Mouse (Mus musculus) right cerebral cortex, postnatal 36 days (tissue): Measurements from ENCODE around the gene Abcf3.

Experiments
- DNase-seq, 2 experiments: peaks; one replicate each; pipeline ENCODE4 v3.0.0; 2022; ENCODE audit warnings: low spot score in 2 of 2, mixed read lengths in 1 of 2

Gene Abcf3

DNA sequence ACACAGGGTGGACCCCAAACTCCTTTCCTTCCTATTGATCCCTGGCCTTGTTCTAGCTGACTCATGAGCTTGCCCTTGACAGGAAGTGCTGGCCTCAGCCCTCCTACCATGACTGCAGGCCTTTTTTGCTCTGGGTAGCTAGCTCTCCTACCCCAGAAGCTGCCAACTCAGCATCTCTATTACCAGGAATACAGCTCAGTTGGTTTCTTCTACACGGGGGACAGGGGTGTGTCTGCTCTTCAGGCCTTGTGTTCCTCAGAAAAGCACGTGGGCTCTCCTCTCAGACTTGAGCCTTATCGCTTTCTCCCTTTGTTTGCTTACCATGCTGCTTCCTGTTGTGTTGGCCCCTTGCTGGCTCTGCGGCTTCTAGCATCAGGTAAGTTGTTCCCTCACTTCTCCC is 7.9 kb upstream of the Abcf3 start:
- DNase-seq, result no peak

DNA sequence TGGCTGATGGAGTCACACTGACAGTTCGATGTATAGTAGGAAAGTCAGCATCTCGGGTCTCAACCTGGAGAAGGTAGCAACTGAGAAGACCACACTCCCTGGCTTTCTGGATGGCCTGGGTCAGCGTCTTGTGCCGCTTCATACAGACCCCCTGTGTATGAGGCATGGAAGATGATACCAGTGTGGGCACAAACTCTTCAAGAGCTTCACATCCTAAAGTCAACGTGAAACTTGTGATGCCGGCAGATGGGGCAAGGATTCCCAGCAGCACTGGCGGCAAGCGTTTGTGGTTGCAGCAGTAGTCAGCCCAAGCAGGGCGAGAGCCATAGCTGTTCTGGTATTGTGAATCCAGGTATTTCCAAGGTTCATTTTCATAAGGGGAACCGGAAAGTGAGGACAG is 2.7 kb upstream of the Abcf3 start:
- DNase-seq, result no peak

DNA sequence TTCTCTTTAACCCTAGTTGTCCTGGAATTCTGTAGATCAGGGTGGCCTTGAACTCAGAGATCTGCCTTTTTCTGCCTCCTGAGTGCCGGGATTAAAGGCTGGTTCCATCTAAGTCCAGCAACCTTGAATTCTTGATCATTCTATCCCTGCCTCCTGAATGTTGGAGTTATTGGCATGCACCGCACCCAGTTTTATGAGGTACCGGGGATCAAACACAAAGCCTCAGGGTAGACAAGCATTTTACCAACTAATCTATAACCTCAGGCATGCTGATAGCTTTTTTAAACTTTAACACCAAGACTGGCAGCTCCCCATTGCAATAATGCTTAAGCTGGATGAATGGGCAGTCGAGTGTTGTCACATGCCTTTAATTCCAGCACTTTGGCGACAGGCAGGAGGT is 954 bp upstream of the Abcf3 start:
- DNase-seq, result no peak

DNA sequence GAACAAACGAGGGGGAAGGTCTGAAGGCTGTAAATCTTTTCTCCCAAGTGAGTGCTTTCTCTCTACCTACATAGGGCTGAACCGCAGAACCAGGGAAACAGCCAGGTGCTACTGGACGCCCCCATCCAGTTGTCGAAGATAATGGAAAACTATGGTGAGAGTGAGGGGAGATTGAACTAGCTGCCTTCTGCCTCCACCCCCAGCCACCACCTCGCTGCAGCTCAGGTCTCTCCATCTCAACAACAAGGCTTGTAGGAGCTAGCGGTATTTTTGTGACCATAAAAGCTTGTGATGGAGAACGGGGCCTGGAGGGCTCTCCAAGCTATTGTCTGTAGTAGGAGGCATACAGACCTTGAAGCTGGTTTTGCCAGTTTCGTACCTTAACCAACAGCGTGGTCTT is 784 bp downstream of the Abcf3 start:
- no peak for DNase-seq

DNA sequence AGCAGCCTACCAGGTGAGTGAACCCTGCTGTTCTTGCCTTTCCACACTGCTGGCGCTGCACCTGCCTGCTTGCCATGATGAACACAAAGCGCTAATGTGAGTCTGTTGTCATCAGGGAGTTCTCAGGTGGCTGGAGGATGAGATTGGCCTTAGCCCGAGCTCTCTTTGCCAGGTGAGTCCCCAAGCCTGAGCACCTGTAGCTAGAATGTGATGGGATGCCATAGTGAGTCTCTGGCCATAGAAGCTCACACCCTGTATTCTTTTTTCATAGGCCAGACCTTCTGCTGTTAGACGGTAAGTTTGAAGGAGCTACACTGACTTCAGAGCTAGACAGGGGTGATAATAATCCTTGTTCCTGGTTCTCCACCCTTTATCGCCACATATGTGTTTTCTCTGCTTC is 3.3 kb downstream of the Abcf3 start:
- DNase-seq, result no peak

DNA sequence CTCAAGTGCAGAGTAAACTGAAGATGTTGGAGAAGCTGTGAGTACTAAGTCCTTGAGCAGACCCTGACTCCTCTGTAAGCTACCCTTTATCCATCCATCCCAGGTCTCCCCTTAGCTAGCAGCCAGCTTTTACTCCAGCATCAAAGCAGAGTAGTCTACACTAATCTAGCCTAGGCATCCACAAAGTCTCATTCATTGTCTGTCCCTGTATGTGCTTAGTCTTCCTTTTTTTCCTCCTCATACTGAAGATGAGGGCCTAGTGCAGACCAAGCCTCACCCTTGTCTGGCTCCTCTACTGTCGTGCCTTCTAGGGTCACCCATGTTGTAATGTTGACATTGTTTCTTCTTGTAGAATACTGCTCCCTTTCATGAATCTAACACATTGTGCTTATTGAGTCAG is 4.2 kb downstream of the Abcf3 start:
- DNase-seq, result no peak

DNA sequence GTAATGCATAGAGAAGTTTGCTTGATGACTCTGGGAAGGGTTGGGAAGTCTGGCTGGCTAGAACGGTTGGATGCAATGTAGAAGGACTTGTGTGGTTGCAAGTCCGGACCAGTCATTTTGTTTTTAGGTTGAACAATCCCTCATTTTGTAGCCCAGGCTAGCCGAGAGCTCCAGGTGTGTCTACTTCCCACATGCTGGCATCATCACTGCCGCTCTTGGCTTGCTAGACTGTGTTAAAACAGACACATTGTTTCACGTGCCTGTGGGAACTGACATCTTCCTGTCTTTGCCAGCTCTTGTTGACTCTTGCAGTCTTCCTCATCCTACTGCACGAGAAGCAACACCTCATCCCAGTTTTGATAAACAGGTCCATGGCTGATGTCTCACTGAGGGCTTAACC is 6.6 kb downstream of the Abcf3 start:
- no peak for DNase-seq

DNA sequence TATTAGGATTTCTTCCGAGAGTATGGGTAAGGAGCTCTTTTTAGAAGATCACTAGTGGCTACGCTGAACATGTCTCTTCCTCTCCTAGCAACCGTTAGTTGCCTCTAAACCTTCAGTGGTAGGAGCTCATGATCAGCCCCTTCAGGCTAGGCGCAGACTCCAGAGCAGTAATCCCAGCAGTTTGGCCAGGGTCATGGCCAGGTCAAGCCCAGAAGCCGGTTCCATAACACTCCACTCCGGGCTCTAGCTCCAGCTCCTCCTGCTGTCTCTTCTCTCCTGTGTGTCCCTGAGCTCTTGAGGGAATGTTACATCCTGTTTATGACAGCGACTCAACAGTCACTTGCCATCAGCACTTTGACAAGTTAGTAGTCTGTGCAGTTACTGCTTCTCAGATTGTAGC is 9.0 kb downstream of the Abcf3 start:
- no peak for DNase-seq

DNA sequence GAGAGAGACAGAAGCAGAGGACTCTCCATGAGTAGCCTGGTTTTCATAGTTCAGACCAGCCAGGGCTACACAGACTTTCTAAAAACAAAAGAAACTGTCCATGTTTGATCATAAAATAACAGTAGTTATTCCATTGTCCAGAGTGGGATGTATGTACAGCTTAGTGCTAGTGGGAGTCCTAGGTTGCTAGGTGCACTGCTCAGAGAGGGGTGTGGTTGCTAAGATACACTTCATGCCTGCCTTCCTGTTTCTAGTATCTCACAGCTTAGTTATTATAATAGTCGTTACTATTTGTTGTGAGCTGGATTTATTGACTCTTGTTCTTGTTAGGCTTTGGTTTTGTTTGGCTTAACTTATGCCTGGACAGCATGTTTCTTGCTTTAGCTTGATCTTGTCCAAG is 16.7 kb downstream of the Abcf3 start:
- no peak for DNase-seq

DNA sequence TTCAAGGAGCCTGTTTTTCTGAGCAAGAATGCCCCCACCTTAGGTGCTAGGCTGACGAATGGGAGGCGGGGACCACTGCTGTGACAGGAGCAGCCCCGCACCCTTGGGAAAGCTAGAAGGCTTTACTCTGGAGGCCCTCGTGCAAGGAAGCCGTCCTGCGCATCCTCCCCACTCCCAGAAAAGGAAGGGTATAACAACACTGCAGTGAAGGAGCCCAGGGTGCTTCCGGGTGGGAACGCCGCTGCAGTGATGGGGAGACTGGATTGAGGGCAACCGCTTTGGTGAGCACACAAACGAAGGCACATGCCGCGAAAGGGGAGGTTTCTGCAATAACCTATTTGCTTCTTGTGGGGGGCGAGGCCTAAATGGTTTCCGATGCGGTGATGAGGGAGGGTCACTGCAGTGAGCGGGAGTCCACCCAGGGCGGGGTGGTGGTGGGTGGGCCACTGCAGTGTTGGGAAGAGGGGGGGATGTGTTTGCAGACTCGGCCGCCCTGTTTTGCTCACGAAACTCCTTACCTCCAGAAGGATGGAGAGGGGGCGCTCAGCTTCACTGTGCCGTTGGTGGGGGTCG is 41.1 kb downstream of the Abcf3 start, which contains the start of gene Vwa5b2:
TSS of gene Vwa5b2 (plus strand) at position 106 of the 573 bp plus-strand sequence.
- DNase-seq, result peak in 1 of 2 experiments; percentile 20

DNA sequence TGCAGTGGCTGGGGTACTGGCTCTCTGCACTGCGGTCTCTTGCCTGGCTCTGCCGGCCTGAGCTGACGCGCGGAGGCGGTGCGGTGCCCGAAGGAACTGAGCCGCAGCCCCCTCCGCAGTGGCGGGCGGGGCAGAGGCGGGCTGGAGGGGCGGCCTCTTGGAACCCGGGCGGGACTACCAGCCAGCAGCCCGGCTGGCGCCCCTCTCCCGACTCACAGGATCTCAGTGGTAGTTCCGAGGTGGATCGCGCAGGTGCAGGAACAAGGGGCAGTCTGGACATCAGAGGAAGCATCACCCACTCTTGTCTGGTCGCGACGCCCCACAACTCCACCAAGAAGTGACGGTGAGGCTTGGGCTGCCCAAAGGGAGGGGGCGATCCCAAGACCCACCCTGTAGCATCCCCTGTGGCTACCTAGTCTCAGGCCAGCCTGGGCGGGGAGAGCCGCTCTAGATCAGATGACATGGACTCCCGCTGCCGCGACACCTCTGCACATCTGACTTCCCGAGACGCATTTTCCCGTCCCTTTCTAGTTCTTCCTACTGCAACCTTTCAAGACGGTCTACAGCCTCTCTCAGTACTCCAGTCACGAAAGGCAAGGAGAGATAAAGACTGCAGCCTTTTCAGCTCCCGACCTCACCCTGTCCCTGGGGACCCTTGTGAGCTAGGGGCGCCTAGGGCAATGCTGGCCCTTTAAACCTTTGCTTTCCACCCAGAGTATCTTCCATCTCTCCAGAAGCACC is 41.7 kb downstream of the Abcf3 start:
- peak; percentile 45 to 52 for DNase-seq

DNA sequence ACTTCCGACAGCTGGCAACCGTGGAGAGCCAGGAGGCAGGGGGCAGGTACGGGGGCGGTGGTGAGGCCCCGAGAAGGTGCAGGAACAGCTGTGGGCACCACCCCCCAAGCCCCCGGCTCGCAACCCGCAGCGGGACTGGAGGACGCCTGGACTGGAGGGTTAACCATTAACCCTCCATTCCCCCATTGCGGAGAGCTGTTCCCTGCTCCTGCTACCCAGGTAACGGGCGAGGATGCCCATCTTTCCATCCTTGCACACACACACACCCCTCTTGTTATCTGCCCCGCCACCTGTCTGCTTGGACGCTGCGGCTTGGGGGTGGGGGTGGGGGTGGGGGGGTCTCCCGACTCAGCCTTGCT is 42.3 kb downstream of the Abcf3 start:
- DNase-seq, result no peak

DNA sequence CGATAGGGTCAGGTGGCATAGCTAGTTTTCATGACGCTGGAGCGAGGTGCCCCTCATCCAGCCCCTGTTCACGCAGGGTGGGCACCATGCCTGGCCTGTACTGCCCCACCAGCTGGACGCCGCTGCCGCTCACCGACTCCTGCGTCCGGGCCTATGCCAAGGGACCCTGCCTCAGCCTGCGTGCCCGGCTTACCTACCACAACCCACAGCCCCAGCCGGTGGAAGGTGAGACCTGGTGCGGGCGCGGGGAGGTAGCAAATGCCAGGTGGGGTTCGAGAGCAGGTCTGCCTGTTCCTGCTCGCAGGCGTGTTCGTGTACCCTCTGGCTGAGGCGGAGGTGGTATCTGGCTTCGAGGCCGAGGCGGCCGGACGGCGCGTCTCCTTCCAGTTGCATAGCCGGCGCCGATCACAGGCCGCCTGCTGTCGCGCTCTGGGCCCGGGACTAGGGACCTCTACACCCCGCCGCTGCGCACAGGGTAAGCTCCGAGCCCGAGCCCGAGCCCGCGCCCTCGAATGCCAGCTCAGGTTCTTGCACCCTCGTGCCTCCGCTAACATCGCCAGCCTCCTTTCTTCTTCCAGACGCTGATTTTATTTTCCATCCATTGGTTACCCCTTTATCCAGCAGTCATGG is 42.8 kb downstream of the Abcf3 start:
- DNase-seq, result no peak

DNA sequence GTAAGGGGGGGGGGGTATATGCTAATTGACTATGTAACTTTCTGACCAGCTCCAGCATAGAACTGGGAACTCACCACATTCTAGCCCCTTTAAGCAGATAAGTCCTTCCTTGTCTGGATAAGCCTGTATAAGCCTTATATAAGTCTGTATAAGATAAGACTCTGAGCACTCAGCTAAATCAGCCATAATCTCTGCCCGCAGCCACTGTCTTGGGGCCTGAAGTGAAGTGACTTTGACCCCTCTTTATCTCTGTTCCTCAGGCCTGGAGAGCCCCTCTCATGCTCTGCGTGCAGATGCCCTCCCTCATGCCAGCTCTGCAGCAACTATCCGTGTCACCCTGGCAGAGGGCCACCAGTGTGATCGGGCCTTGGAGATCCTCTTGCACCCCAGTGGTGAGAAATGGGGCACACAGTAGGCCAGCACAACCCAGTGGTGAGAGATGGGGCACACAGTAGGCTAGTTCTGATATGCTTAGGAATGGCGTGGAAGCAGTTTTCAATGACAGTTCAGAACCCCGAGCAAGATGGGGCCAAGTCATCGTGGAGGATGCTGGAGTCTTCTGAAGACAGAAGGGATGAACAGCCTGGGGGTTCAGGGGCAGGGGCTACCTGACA is 46.8 kb downstream of the Abcf3 start:
- DNase-seq, result no peak

DNA sequence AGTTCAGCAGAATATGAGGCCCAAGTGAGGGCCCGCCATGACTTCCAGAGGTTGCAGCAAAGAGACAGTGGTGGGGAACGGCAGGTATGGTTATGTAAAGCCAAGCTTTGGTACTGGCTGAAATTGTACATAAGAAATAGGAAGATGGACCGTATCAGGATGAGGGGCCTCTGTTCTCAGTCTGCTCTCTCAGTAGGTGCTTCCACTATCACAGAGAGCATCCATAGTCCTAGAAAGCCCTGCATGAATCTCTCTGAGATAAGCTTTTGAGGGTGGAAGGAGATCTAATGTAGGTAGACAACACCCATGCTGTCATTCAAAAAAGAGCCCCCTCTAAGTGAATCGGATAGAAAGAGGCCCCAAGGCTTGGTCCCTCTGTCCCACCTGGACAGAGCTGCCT is 47.4 kb downstream of the Abcf3 start:
- DNase-seq, result no peak

DNA sequence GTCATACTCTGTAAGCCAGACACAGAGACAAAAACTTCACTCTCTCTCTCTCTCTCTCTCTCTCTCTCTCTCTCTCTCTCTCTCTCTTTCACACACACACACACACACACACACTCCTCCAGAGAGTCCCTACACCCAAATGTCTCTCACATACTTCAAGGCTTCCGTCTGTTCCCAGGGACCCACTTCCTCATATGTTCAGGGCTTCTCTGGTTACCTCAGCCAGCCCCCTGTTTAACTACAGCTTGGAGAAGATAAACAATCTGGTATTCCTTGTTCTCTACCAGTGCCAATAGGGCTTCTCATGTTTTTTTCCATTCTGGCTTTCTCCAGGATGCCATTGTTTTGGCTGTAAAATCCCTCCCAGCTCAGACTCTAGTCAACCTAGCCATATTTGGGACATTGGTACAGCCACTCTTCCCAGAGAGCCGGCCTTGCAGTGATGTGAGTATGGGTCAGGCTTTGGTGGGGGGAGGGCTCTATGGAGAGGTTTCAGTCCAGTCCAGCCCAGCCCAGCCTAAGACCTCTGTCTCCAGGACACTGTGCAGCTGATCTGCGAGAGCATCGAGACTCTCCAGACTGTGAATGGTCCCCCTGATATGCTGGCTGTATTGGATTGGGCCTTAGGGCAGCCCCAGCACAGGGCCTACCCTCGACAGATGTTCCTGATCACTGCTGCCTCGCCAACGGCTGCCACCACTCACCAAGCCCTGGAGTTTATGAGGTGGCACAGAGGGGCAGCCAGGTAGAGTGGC is 48.5 kb downstream of the Abcf3 start:
- DNase-seq, result no peak

DNA sequence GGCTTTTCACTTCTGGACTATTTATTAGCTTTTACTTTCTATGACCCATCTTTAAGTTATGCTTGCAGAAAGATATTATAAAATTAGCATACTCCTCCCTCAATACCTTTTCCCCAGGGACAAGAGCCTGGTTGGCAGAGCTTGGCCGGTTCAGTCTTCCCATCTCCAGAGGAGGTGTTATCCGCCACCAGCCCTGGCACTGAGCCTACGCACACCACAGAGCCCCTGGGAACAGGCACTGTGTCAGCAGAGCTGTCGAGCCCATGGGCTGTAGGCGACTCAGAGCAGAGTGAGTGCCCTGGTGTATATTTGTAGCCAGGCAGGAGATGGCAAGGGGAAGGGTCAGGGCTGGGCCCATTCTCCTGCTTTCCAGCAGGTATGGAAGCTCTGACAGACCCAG is 52.1 kb downstream of the Abcf3 start:
- DNase-seq, result no peak

DNA sequence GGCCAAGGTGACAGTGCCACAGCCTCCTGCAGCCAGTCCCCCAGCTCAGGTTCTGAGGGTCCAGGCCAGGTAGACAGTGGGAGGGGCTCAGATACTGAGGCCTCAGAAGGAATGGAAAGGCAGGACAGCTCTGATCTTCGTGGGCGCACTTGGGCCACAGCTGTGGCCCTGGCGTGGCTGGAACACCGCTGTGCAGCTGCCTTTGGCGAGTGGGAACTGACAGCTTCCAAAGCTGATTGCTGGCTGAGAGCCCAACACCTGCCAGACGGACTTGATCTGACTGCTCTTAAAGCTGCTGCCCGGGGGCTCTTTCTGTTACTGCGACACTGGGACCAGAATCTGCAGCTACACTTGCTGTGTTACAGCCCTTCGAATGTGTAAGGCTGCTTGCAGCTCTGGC is 56.3 kb downstream of the Abcf3 start:
- no peak for DNase-seq

DNA sequence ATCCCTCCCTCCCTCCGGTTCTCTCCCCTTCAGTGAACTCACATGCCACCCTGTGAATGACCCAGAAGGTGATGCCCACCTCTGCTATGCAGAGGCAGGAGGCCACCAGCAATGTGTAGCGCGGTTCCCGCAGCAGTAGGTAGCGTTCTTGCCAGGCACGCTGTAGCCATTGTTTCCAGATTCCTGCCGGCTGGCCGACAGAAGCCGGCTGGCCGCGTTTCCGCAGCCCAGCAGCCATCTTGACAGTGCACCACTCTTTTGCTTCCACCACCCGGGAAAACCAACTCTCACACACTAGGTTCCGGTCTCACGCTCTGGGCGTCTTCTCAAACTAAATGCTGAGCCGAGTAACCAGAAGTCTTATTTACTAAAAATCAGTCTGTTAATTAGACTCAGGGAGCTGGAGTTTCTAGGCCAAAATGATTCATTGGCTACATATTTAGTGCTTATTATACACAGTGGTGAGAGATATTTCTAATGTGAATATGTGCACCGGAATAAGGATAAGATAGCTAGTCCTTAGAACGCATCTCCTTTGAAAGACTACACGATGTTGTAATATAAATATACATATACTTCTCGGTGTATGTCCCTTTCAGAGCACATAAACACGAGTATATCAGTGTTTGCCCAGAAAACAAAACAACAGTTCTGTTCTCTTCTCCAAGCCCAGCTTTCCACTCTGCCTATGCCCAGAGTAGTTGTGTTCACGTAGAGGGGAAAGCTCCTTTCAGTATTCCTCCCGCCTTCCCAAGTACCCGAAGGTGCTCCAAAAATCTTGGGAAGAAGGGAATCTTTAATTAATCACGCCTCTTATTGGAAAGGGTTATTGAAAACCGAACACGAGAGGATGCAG is 62.4 kb downstream of the Abcf3 start:
- peak in 1 of 2 experiments; percentile 67 for DNase-seq
